Mouse (Mus musculus) small intestine, adult 2 months (tissue): ENCODE results near the gene Dock1. TPM values are rescaled to one million over a fixed set of nuclear protein-coding genes. Genes with fewer than 3 reads are reported as not detected.

Source experiments
- H3K27ac ChIP-seq: fragments of 200-500 bp; 2 replicates; pipeline ENCODE4 v1.5.1; 2012; ENCODE audit warnings: low read depth, low read length, control low read depth, inconsistent platforms; ENCODE audit not compliant: insufficient read depth
- H3K27me3 ChIP-seq: fragments of 200-500 bp; 2 replicates; pipeline ENCODE4 v1.6.1; 2012; ENCODE audit warnings: mild to moderate bottlenecking, moderate library complexity, low read length, inconsistent platforms; ENCODE audit not compliant: control insufficient read depth, insufficient read depth
- H3K36me3 ChIP-seq: fragments of 200-500 bp; 2 replicates; pipeline ENCODE4 v1.6.1; 2012; ENCODE audit warnings: mild to moderate bottlenecking, low read length, control low read depth, inconsistent platforms; ENCODE audit not compliant: control insufficient read depth, insufficient read depth
- H3K4me1 ChIP-seq: fragments of 200-500 bp; 2 replicates; pipeline ENCODE4 v1.6.1; 2012; ENCODE audit warnings: low read length, inconsistent platforms, mixed read lengths; ENCODE audit not compliant: control insufficient read depth, insufficient read depth, insufficient read length
- H3K4me3 ChIP-seq: fragments of 200-500 bp; 2 replicates; pipeline ENCODE4 v1.5.1; 2012; ENCODE audit warnings: low read depth, mild to moderate bottlenecking, control low read depth, inconsistent platforms, low read length, moderate library complexity
- CTCF ChIP-seq: fragments of 200-500 bp; IDR thresholded peaks from 2 replicates; pipeline ENCODE4 v1.5.1; 2012; ENCODE audit warnings: low read depth, mild to moderate bottlenecking, control low read depth, inconsistent platforms, low read length, moderate library complexity, mixed read lengths; ENCODE audit not compliant: insufficient replicate concordance, insufficient read length; ENCODE audit errors: extremely low read depth
- POLR2A ChIP-seq: fragments of 200-500 bp; IDR thresholded peaks from 2 replicates; pipeline ENCODE4 v1.6.1; 2012; ENCODE audit warnings: low read depth, mild to moderate bottlenecking, control low read depth, inconsistent platforms, low read length, moderate library complexity
- WGBS: fragments of 180-500 bp; shearing (Covaris S2); methylation state at CpG from one replicate; pipeline ENCODE4 v1.1.7; 2018; 5-methylcytosine and 5-hydroxymethylcytosine counted together
- polyA plus RNA-seq: library from polyadenylated mRNA; depleted of rRNA; stranded (reverse); fragments of >200 nt; gene quantifications from 2 replicates; pipeline ENCODE4 v1.2.3, GENCODE M21; 2012

Gene Dock1
- polyA plus RNA-seq, 1 experiment = 3.8 TPM

- 66% methylated on average over 10 of the region's 10 CpGs for WGBS
- H3K4me3 ChIP-seq = no peak overlapping the region
- H3K36me3 ChIP-seq = no peaks in the 10 kb centered on the region
- H3K27ac ChIP-seq = no peak overlapping the region
- peaks cover 9% of the 10 kb centered on the region for H3K4me1 ChIP-seq
- TF ChIP-seq POLR2A (no peak), CTCF (no peak)
- H3K27me3 ChIP-seq = no peaks in the 10 kb centered on the region
These were observed 25.9 kb downstream of the Dock1 start for GRCm38 (mm10) chr7:134696126-134696979.

- no peak for TF ChIP-seq POLR2A
- no peak for TF ChIP-seq CTCF
- whole genome bisulfite sequencing = 57% methylated on average over 4 of the region's 4 CpGs
- Histone ChIP-seq H3K4me1 (peaks cover 9% of the 10 kb centered on the region), H3K4me3 (no peak overlapping the region), H3K36me3 (no peaks in the 10 kb centered on the region), H3K27me3 (no peaks in the 10 kb centered on the region), H3K27ac (no peak overlapping the region)
These were observed 27.0 kb downstream of the Dock1 start for GRCm38 (mm10) chr7:134697479-134697878.

- WGBS = 81% methylated on average over 5 of the region's 5 CpGs
These were observed 27.8 kb downstream of the Dock1 start for GRCm38 (mm10) chr7:134698246-134698645.

GRCm38 (mm10) chr7:134700001-134700400, 29.5 kb downstream of the Dock1 start:
- no peak for TF ChIP-seq CTCF
- no peak for TF ChIP-seq POLR2A
- WGBS = 89% methylated on average over 5 of the region's 5 CpGs
- Histone ChIP-seq H3K4me3 (no peak overlapping the region), H3K27ac (no peak overlapping the region), H3K4me1 (peaks cover 20% of the 10 kb centered on the region), H3K36me3 (no peaks in the 10 kb centered on the region), H3K27me3 (no peaks in the 10 kb centered on the region)

More at GRCm38 (mm10) chr7:134698246-134698645, 27.8 kb downstream of the Dock1 start:
- H3K27ac ChIP-seq = no peak overlapping the region
- H3K4me3 ChIP-seq = no peak overlapping the region
- TF ChIP-seq CTCF = no peak
- no peak for TF ChIP-seq POLR2A
- no peaks in the 10 kb centered on the region for H3K36me3 ChIP-seq
- peaks cover 9% of the 10 kb centered on the region for H3K4me1 ChIP-seq
- no peaks in the 10 kb centered on the region for H3K27me3 ChIP-seq

GRCm38 (mm10) chr7:134702481-134702880, 32.0 kb downstream of the Dock1 start:
- no peaks in the 10 kb centered on the region for H3K27me3 ChIP-seq
- TF ChIP-seq CTCF (no peak), POLR2A (no peak)
- H3K4me1 ChIP-seq = peaks cover 12% of the 10 kb centered on the region
- no peaks in the 10 kb centered on the region for H3K36me3 ChIP-seq
- H3K4me3 ChIP-seq = no peak overlapping the region
- 84% methylated on average over 5 of the region's 5 CpGs for WGBS
- no peak overlapping the region for H3K27ac ChIP-seq

- no peaks in the 10 kb centered on the region for H3K27me3 ChIP-seq
- peaks cover 12% of the 10 kb centered on the region for H3K4me1 ChIP-seq
- H3K27ac ChIP-seq = no peak overlapping the region
- WGBS = 13% methylated on average over 2 of the region's 2 CpGs
- TF ChIP-seq CTCF = no peak
- TF ChIP-seq POLR2A = 0 out of 2 replicates have a peak, but pooled peaks have one; percentile 19
- no peak overlapping the region for H3K4me3 ChIP-seq
- no peaks in the 10 kb centered on the region for H3K36me3 ChIP-seq
These were observed 33.2 kb downstream of the Dock1 start for GRCm38 (mm10) chr7:134703704-134704103.

- H3K36me3 ChIP-seq = no peaks in the 10 kb centered on the region
- no peaks in the 10 kb centered on the region for H3K27me3 ChIP-seq
- H3K4me3 ChIP-seq = no peak overlapping the region
- no peak overlapping the region for H3K27ac ChIP-seq
- H3K4me1 ChIP-seq = peaks cover under 1% of the 10 kb centered on the region; the same call in 1 of the 2 replicates
- 42% methylated on average over 5 of the region's 5 CpGs for WGBS
- TF ChIP-seq POLR2A (no peak), CTCF (no peak)
These were observed 38.9 kb downstream of the Dock1 start for GRCm38 (mm10) chr7:134709226-134709853.
